Mouse (Mus musculus): ENCODE results near the gene Ager.

GRCm38 (mm10) chr17:34645831-34646511 is 48.3 kb downstream of the Ager start:
- no peak for TF ChIP-seq GATA1 (IDR thresholded peaks at IDR 0.05; ENCODE audit: low read length)
- no peak for TF ChIP-seq TAL1 (IDR thresholded peaks at IDR 0.05; ENCODE audit: low read length)
